Mouse (Mus musculus): Measurements from ENCODE around the gene Adgrv1.

Adgrv1 gene

GRCm38 (mm10) chr13:81241181-81241580 lies 391.8 kb downstream of the Adgrv1 start:
- DNase-seq (ENCODE audit: extremely low spot score, low spot score): no peak

GRCm38 (mm10) chr13:81239836-81240235 lies 393.1 kb downstream of the Adgrv1 start:
- DNase-seq (ENCODE audit: extremely low spot score, low spot score): no peak

- no peak for DNase-seq (ENCODE audit: extremely low spot score, low spot score)
Measured at GRCm38 (mm10) chr13:81239427-81239826, 393.5 kb downstream of the Adgrv1 start.

- DNase-seq (ENCODE audit: extremely low spot score, low spot score): no peak
Measured at GRCm38 (mm10) chr13:81238855-81239254, 394.1 kb downstream of the Adgrv1 start.

- no peak for DNase-seq (ENCODE audit: extremely low spot score, low spot score)
Measured at GRCm38 (mm10) chr13:81237947-81238346, 395.0 kb downstream of the Adgrv1 start.

GRCm38 (mm10) chr13:81236758-81237395 lies 396.1 kb downstream of the Adgrv1 start:
- DNase-seq (ENCODE audit: extremely low spot score, low spot score): no peak

- no peak for DNase-seq (ENCODE audit: extremely low spot score, low spot score)
Measured at GRCm38 (mm10) chr13:81234031-81234430, 398.9 kb downstream of the Adgrv1 start.

- DNase-seq (ENCODE audit: extremely low spot score, low spot score): no peak
Measured at GRCm38 (mm10) chr13:81232839-81233238, 400.1 kb downstream of the Adgrv1 start.

- no peak for DNase-seq (ENCODE audit: extremely low spot score, low spot score)
Measured at GRCm38 (mm10) chr13:81230161-81230560, 402.8 kb downstream of the Adgrv1 start.

GRCm38 (mm10) chr13:81223768-81224167 lies 409.2 kb downstream of the Adgrv1 start:
- DNase-seq (ENCODE audit: extremely low spot score, low spot score): no peak

- no peak for DNase-seq (ENCODE audit: extremely low spot score, low spot score)
Measured at GRCm38 (mm10) chr13:81222377-81222776, 410.6 kb downstream of the Adgrv1 start.

- DNase-seq (ENCODE audit: extremely low spot score, low spot score): no peak
Measured at GRCm38 (mm10) chr13:81211436-81211835, 421.5 kb downstream of the Adgrv1 start.

- no peak for DNase-seq (ENCODE audit: extremely low spot score, low spot score)
Measured at GRCm38 (mm10) chr13:81210516-81210915, 422.4 kb downstream of the Adgrv1 start.

GRCm38 (mm10) chr13:81209815-81210214 lies 423.1 kb downstream of the Adgrv1 start:
- no peak for DNase-seq (ENCODE audit: extremely low spot score, low spot score)

- DNase-seq (ENCODE audit: extremely low spot score, low spot score): no peak
Measured at GRCm38 (mm10) chr13:81208106-81208613, 424.8 kb downstream of the Adgrv1 start.

GRCm38 (mm10) chr13:81181966-81182908 lies 450.7 kb downstream of the Adgrv1 start:
- no peak for DNase-seq (ENCODE audit: extremely low spot score, low spot score)

GRCm38 (mm10) chr13:81181459-81181858 lies 451.5 kb downstream of the Adgrv1 start:
- no peak for DNase-seq (ENCODE audit: extremely low spot score, low spot score)

GRCm38 (mm10) chr13:81176820-81177219 lies 456.1 kb downstream of the Adgrv1 start:
- no peak for DNase-seq (ENCODE audit: extremely low spot score, low spot score)

GRCm38 (mm10) chr13:81176071-81176470 lies 456.9 kb downstream of the Adgrv1 start:
- no peak for DNase-seq (ENCODE audit: extremely low spot score, low spot score)

- DNase-seq (ENCODE audit: extremely low spot score, low spot score): no peak
Measured at GRCm38 (mm10) chr13:81171115-81171514, 461.8 kb downstream of the Adgrv1 start.

- no peak for DNase-seq (ENCODE audit: extremely low spot score, low spot score)
Measured at GRCm38 (mm10) chr13:81167450-81167849, 465.5 kb downstream of the Adgrv1 start.

GRCm38 (mm10) chr13:81159808-81160207 lies 473.1 kb downstream of the Adgrv1 start:
- no peak for DNase-seq (ENCODE audit: extremely low spot score, low spot score)
